Mouse (Mus musculus): ENCODE measurements around the gene Ankrd13d. TPM values are rescaled to one million over a fixed set of nuclear protein-coding genes. Genes with fewer than 3 reads are reported as not detected.

The Ankrd13d gene
- total RNA-seq, 4 experiments from 2014 or later, result 4.3 to 10.6 (median 6.8) TPM

- DNase-seq, result no peak
Observed at GRCm38 (mm10) chr19:4220957-4221743, 61.8 kb downstream of the Ankrd13d start.

GRCm38 (mm10) chr19:4220416-4220815, 62.5 kb downstream of the Ankrd13d start:
- no peak for DNase-seq

Small RNA genes within 50 kb of the gene (microRNA-seq; reads per million reads assigned to microRNA genes)
- gene Mir6985, result 0.50 to 1.2 reads per million in 2 experiments

Other genes with a start within 250 kb of the Ankrd13d start
- 100 to 1,000 TPM; 366 to 409 (median 394) TPM for gene Gstp1, start 245.2 kb downstream of the Ankrd13d start, total RNA-seq (2022)
- 10 to 100 TPM; 45.4 to 79.1 (median 67.8) TPM for gene Gstp2, start 237.1 kb downstream of the Ankrd13d start, total RNA-seq (2022)
- 1 to 10 TPM in 1 of 4 experiments, under 1 TPM in 3; 0.56 to 1.1 (median 0.77) TPM for gene Gstp3, start 223.6 kb downstream of the Ankrd13d start, total RNA-seq (2022)
- not detected for gene Cabp2, start 201.6 kb downstream of the Ankrd13d start, total RNA-seq (2022)
- gene Cdk2ap2, start 186.0 kb downstream of the Ankrd13d start, total RNA-seq (2022), result 100 to 1,000 TPM; 100 to 146 (median 129) TPM
- gene Pitpnm1, start 183.1 kb downstream of the Ankrd13d start, total RNA-seq (2022), result 100 to 1,000 TPM in 1 of 4 experiments, 10 to 100 TPM in 3; 57.1 to 119 (median 84.1) TPM
- 100 to 1,000 TPM; 129 to 143 (median 134) TPM for gene Aip, start 157.3 kb downstream of the Ankrd13d start, total RNA-seq (2022)
- under 1 TPM in 2 of 4 experiments, not detected in 2; 0.06 to 0.08 TPM for gene Gpr152, start 143.3 kb downstream of the Ankrd13d start, total RNA-seq (2022)
- under 1 TPM; 0.23 to 0.59 (median 0.39) TPM for gene Cabp4, start 139.1 kb downstream of the Ankrd13d start, total RNA-seq (2022)
- gene Coro1b, start 134.5 kb downstream of the Ankrd13d start, total RNA-seq (2022), result 100 to 1,000 TPM; 174 to 210 (median 184) TPM
- gene Ptprcap, start 129.5 kb downstream of the Ankrd13d start, total RNA-seq (2022), result 1 to 10 TPM; 2.2 to 4.4 (median 3.4) TPM
- 10 to 100 TPM; 29.2 to 53.0 (median 46.7) TPM for gene Rps6kb2, start 119.8 kb downstream of the Ankrd13d start, total RNA-seq (2022)
- gene Carns1, start 107.7 kb downstream of the Ankrd13d start, total RNA-seq (2022), result 1 to 10 TPM; 3.6 to 6.8 (median 5.2) TPM
- gene Tbc1d10c, start 91.9 kb downstream of the Ankrd13d start, total RNA-seq (2022), result 1 to 10 TPM; 1.6 to 2.8 (median 1.9) TPM
- gene Ppp1ca, start 91.1 kb downstream of the Ankrd13d start, total RNA-seq (2022), result 100 to 1,000 TPM; 371 to 396 (median 387) TPM
- gene Rad9a, start 81.5 kb downstream of the Ankrd13d start, total RNA-seq (2022), result 10 to 100 TPM in 3 of 4 experiments, 1 to 10 TPM in 1; 8.7 to 14.3 (median 11.9) TPM
- 10 to 100 TPM in 1 of 4 experiments, 1 to 10 TPM in 3; 4.5 to 14.4 (median 7.6) TPM for gene Clcf1, start 68.9 kb downstream of the Ankrd13d start, total RNA-seq (2022)
- gene AC109138.7, start 68.8 kb downstream of the Ankrd13d start, total RNA-seq (2022), result not detected
- 10 to 100 TPM; 39.0 to 53.5 (median 52.4) TPM for gene Pold4, start 51.2 kb downstream of the Ankrd13d start, total RNA-seq (2022)
- 10 to 100 TPM; 30.8 to 55.1 (median 46.6) TPM for gene Ssh3, start 14.0 kb downstream of the Ankrd13d start, total RNA-seq (2022)
- 10 to 100 TPM; 42.3 to 71.6 (median 53.0) TPM for gene Grk2, start 23.1 kb upstream of the Ankrd13d start, total RNA-seq (2022)
- 100 to 1,000 TPM in 3 of 4 experiments, 10 to 100 TPM in 1; 88.6 to 150 (median 124) TPM for gene Kdm2a, start 115.1 kb upstream of the Ankrd13d start, total RNA-seq (2022)
- gene Rhod, start 156.3 kb upstream of the Ankrd13d start, total RNA-seq (2022), result 10 to 100 TPM; 29.8 to 48.0 (median 39.3) TPM
- 10 to 100 TPM; 60.5 to 90.4 (median 73.7) TPM for gene Syt12, start 194.3 kb upstream of the Ankrd13d start, total RNA-seq (2022)
- gene 2010003K11Rik, start 215.4 kb upstream of the Ankrd13d start, total RNA-seq (2022), result 10 to 100 TPM; 12.2 to 22.5 (median 20.2) TPM
- gene Pcx, start 227.3 kb upstream of the Ankrd13d start, total RNA-seq (2022), result 100 to 1,000 TPM; 351 to 737 (median 517) TPM

All from adrenal gland, adult 8-10 months (tissue).